Comparison of ENCODE assay signal across 11 mouse cellular contexts in the genomic region with DNA sequence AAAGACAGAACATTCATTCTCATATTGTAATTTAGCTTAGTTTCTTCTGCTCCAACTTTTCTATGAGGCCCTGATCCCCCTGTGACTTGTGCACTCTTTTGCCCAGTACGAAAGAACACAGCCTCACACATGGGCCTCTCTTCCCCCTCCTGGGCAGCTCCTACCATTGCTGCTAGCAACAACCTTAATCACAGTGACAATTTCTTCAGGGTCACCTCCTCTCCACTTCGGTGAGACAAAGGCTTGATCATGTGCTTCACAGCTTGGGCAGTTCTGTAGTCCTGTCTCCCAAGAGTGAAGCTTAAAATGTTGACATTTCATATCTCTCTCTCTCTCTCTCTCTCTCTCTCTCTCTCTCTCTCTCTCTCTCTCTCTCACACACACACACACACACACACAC.
"Had no signal": no experiment of that assay in that cellular context is flagged by ENCODE, and none has a peak within 500 bp of the region (broad histone marks: within the 10 kb centered on the region; RNA-seq: fewer than 3 reads in every experiment).

No protein-coding gene starts in this region.

- DNase-seq: gastrocnemius, adult 2 months; gastrocnemius, postnatal 10 days; gastrocnemius, postnatal 25 days; heart, adult 11 months; heart, adult 2 months; heart, postnatal 14 days; heart, postnatal 36 days; kidney, postnatal 14 days; layer of hippocampus, adult 9-11 months; layer of hippocampus, postnatal 36 days; liver had no signal
